Mouse (Mus musculus) embryonic fibroblast, embryonic 13.5 days (primary cell): ENCODE data around the gene Acat3.

Experiments used
- CTCF ChIP-seq: IDR thresholded peaks from 2 replicates; pipeline ENCODE4 v1.5.1; 2011; ENCODE audit warnings: mild to moderate bottlenecking, control low read depth, low read length, moderate library complexity, borderline replicate concordance; ENCODE audit not compliant: insufficient read depth
- POLR2A ChIP-seq: IDR thresholded peaks from 2 replicates; pipeline ENCODE4 v1.6.1; 2011; ENCODE audit warnings: low read depth, mild to moderate bottlenecking, control low read depth, low read length, moderate library complexity

DNA sequence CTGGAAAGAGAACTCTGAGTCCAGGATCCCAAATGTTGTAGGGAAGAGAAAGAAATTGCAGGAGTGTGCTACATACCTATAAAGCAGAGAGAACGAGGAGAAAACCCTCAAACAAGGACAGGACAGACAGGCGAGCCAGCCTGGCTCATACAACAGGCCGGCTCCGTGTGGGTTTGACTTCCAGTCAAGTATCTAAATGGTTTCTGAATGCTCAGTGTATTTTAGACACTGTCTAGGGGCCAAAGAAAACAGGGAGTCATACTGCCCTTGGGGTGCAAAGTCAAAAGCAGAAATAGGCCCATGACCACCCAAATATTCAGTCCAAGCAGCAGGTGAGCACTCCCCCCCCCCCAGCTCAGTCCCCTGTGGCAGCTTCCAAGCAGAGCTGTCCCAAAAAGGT lies 34.6 kb downstream of the Acat3 start:
- TF ChIP-seq POLR2A (no peak), CTCF (no peak)
